Mouse (Mus musculus): ENCODE data around the gene Zfp747. TPM values are rescaled to one million over a fixed set of nuclear protein-coding genes. Genes with fewer than 3 reads are reported as not detected.
"Not testable (repeated sequence)": the region's sequence is repeated elsewhere in the genome, so short reads cannot be mapped to it uniquely, and the experiment has no call there.

Gene Zfp747
- total RNA-seq (2021): 1 to 10 TPM; 3.4 to 5.1 TPM
- long read RNA-seq, experiment 1, partial matches to known transcripts: 0 of 1 reads
- long read RNA-seq, experiment 1, other reads (novel, unspliced or antisense): 0 of 1 reads
- long read RNA-seq, experiment 2: 0 reads

DNA sequence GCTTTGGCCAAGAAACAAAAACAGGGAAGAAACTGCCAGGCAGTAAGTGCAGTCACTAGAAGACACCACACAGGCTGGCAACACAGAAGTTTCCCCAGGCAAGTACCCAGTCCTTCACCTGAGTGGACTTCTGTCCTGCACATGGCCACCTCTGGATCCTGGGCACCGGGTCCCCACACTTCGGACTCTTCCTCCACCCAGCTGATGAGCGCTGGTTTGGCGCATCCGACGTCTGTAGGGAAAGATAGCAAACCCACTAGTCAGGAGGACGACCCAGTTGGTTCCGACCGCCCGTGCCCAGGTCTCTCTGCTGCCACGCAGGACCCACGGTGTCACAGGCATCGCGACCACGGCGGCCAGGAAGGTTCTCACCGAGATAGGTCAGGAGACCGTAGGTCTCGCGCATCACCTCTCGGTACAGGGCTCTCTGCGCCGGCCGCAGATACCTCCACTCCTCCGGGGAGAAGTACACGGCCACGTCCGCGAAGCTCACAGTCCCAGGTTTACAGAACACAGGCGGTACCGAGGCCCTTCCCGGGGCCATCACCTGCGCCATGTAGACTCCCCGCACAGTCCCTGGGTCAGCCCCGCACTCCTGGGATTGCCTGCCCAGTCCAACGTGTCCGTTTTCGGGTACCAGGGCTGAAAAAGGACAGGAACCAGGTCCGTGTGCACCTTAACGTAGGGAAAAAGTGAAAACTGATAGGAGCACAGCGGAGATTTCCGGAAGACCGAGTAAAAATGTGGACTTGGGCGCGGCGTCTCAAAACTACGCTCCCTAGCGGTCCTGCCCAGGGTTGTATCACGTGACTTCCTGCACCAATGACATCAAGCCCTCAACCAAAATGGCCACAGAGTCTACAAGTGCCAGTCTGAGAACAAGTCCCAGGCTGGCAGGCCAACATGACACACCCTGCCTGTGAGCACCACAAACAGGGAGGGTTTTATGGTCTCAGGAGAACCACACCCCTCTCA lies at the start of gene Zfp747:
Gene Zfp747 (minus strand): TSS at position 780 of the 975 bp plus-strand sequence.
- peak; percentile 97 to 98 for DNase-seq

DNA sequence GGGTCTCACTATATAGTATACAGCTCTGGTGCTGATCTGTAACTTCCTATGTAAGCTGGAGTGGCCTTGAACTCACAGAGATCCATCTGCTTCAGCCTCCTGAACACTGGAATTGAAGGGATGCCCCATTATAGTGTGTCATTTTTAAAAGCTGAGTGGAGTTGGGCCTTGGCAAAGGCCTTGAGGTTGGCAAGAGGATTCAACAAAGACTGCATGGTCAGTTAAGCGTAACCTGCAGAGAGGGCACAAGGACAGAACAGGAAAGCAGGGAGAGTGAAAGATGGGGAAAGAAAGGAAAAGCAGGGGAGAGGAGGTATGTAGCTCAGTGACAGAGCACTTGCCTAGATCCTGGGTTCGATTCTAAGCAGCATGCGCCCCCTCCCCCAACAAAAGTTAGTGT lies 49.4 kb upstream of the Zfp747 start:
- no peak for DNase-seq

DNA sequence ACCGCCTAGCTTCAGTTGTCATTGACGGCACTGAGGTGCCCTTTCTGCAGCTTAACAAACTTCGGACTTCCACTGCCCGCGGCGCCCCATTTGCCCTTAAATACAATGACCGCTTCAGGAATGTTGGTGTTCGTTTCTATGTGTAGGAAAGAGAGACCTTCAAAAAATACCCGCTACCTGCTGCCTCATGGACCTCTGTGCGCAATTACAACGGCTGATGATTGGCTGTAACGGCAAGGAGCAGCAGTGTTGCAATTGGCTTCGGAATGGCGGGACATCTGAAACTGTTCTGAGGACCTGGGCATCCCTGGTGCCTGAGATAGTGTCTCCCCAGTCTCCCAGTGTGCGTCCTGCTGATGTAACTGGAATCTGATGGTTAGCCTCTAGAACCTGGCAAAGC lies 46.4 kb upstream of the Zfp747 start:
- DNase-seq: peak in 1 of 2 experiments; percentile 20

DNA sequence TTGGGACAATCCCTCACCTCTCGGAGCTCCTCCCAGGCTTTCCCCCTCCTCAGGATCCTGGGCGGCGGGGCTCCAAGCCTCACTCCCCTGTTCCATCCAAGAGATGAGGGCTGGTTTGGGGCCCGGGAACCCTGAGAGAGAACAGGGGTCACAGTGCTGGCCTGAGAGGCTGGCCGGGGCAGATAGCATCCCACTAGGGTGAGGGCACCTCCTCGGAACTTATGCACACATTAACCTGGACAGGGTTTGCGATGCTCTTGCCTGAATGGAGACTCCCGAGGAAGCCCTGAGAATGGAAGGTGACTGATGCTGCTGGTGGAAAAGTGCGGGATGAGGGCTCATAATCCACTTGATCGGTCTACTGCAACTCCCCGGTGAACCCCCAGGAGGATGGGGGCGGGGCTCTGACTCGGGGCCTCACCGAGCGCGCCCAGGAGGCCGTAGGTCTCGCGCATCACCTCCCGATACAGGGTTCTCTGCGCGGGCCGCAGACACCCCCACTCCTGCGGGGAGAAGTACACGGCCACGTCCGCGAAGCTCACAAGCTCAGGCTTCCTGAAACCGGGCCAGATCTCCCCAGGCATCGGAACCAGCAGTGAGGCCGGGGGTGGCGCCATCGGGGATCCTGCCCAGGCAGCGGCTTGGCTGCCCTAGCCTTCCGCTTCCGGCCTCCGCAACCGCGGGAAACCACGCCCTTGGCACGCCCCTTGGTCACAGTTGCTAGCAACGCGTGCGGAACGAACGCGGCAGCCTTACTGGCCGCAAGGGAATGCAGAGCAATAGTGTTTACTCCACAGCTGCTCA lies 45.7 kb upstream of the Zfp747 start, which contains the start of gene Zfp688:
Gene Zfp688 (minus strand): TSS at position 681 of the 804 bp plus-strand sequence.
- DNase-seq: peak; percentile 97 to 98

DNA sequence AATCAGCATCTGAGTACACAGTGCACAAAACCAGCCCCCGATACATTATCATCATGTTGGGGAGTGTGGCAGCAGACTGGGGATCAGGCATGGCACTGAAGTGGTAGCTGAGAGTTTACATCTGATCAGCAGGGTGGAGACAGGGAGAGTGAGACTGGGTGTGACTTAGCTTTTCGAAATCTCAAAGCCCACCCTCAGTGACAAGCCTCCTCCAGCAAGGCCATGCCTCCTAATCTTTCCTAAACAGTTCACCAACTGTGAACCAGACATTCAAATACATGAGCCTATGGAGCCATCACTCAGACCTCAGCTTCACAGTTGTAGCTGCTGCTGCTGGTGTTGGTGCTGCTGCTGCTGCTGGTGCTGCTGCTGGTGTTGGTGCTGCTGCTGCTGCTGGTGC lies 35.6 kb upstream of the Zfp747 start:
- no peak for DNase-seq

DNA sequence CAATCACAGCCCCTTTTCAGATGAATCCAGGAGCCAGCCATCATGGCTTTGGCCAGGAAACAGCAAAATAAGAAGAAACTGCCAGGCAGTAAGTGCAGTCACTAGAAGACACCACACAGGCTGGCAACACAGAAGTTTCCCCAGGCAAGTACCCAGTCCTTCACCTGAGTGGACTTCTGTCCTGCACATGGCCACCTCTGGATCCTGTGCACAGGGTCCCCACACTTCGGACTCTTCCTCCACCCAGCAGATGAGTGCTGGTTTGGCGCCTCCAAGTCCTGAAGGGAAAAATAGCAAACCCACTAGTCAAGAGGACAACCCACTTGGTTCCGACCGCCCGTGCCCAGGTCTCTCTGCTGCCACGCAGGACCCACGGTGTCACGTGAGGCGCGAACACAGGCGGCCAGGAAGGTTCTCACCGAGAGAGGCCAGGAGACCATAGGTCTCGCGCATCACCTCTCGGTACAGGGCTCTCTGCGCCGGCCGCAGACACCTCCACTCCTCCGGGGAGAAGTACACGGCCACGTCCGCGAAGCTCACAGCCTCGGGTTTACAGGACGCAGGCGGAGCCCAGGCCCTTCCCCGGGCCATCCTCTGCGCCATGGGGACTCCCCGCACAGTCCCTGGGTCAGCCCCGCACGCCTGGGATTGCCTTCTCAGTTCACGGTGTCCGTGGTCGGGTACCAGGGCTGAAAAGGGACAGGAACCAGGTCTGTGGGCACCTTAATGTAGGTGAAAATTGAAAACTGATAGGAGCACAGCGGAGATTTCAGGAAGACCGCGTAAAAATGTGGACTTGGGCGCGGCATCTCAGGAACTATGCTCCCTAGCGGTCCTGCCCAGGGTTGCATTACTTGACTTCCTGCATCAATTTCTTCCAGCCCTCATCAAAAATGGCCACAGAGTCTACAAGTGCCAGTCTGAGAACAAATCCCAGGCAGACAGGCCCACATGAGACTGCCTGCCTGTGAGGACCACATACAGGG lies 30.4 kb upstream of the Zfp747 start, which contains the start of gene Zfp764:
Gene Zfp764 (minus strand): TSS at position 821 of the 986 bp plus-strand sequence.
- DNase-seq: peak; percentile 91 to 95

DNA sequence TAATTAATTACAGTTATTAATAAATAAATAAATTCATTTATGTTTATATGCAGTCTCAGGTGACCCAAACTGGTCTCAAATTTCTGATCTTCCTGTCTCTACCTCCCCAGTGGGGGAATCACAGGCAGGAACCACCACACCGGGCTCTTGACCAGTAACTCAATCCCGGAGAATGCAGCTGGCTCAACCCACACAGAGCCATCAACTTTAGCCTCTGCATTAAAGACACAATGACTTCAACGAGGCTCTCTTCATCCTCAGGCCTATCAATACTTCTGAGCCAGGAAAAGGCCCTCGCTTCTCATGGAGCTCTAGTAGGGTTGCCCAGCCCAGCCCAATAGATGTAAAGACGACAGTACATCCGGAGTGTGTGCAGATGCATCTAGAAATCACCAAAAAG lies 28.3 kb upstream of the Zfp747 start:
- DNase-seq: not testable (repeated sequence)

DNA sequence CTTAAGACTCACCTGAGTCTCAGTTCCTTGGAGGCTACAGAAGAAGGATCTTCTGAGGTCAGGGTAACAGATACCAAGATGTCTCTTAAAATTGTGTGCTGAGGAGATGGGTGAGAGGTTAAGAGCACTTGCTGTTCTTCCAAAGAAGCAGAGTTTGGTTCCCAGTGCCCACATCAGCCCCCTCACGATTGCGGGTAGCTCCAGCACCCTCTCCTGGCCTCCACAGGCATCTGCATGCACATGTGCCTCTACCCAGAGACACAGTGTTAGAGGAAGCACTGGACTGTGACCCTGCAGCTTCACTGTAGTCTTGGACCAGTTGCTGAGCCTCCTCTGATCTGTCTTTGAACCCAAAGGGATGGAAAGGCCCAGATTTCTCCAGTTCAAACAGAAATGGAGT lies 27.1 kb upstream of the Zfp747 start:
- no peak for DNase-seq

DNA sequence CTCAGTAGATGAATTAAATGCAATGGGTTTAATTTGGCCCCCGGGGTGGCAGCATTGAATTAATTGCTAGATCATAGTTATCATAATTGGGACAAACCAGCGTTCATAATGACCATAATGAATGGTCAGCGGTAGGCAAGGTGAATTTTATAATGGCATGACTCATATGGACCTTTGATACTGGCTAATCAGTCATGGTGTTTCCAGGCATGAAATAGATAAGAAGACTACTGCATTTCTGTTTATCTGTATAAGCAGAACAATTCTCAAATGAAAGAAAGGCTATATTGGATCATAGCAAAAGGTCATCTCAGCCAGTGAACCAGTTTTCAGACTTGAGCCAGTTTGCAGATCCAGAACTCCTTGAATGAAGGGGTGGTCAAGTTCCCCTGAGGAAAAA lies 24.5 kb upstream of the Zfp747 start:
- no peak for DNase-seq

DNA sequence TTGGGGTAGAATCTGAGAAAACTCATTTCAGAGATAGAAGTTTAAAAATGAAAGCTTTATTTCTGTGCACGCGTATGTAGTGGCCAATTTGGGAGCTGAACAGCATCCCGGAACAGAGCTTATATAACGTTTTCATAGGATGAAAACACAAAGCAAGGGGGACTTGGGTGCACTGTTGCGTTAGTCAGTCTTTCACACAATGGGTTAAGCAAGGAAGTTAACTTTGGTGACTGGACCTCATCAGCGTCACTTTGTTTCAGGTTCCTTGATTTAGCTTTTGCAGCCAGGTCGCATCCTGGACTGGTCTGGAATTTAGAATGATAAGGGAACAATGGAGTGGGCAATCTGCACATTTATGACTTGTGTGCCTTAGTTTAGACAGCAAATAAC lies 18.1 kb upstream of the Zfp747 start:
- no peak for DNase-seq

DNA sequence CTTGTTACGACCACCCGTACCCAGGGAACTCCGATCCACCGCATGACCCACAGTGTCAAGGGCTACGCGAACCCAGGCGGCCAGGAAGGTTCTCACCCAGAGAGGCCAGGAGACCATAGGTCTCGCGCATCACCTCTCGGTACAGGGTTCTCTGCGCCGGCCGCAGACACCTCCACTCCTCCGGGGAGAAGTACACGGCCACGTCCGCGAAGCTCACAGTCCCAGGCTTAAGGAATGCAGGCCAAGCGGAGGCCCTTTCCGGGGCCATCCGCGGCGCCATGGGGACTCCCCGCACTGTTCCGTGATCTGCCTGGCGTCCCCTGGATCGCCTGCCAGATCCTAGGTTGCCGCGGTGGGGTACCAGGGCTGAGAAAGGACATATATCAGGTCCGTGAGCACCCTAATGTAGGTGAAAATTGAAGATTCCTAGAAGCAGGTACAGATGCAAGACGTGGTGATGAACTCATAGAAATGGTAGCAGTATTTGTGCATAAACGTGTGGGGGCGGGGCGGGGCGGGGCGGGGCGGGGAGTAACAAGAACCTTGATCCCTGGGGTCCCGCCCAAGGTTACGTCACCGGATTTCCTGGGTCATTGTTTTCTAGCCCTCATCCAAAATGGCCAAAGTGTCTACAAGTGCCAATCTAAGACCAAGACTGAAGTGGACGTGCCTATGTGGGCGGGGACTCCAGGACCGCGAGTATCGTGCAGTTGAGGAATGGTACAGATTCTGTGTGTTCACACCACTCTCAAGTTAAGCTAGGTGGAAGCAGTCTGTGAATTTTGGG lies 17.5 kb upstream of the Zfp747 start, which contains the start of gene E430018J23Rik:
Gene E430018J23Rik (minus strand): TSS at position 473 of the 787 bp plus-strand sequence.
- peak; percentile 99 for DNase-seq

DNA sequence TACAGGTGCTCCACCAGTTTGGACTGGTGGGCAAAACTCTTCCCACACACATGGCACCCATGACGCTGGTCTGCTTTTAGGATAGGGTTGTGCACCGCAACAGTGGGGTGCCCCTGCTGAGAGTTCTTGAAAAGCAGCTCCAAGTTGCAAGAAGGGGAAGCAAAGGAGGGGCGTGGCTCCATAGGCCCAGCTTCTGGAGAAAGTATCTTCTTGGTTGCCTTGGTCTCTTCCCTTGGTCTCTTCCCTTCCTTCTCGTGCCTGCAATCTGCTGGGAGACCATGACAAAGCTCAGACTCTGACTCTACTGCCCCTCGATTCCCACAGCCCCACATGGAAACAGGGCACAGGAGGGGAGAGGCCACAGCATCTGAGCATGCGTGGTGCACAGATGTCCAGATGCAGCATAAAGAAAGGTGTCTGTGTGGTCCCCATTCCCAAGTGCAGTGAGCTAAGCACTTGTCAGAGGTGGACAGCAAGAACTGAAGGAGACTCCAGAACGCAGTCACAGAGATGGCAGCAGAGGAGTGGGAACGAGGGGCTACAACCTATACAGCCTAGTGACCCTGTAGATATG lies 16.5 kb upstream of the Zfp747 start:
- DNase-seq: no peak

DNA sequence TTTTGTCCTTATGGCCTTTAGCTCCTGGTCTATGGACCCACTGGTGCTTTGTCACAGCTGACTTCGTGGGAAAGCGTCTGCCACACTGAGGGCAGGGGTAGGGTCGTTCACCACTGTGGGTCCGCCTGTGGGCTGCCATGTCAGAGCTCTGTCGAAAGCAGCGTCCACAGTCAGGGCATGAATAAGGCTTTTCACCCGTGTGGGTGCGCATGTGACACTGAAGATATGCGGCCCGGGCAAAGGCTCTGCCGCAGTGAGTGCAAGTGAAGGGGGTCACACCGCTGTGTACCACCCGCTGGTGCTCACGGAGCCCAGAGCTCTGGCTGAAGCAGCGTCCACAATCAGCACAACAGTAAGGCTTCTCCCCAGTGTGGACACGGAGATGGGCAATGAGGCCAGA lies 15.7 kb upstream of the Zfp747 start:
- DNase-seq: no peak

DNA sequence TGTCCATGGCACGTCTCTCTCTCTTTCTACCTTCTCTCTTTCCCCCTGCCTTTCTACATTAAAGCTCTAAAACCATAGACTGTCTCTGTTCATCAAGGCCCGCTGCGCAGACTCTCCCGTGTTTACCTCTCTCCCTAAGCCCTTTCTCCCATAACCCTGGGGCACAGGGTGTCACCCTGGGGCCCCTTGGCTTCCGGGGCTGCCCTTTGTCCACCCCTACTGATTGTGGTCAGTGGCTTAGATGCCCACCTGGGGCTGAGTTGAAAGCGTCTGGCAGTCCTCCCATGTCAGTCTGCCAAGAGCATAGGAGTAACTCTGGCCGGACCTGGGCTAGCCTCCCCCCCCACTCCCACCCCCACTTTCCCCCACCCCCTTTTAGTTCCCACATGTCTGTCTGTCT lies 14.5 kb upstream of the Zfp747 start:
- no peak for DNase-seq

DNA sequence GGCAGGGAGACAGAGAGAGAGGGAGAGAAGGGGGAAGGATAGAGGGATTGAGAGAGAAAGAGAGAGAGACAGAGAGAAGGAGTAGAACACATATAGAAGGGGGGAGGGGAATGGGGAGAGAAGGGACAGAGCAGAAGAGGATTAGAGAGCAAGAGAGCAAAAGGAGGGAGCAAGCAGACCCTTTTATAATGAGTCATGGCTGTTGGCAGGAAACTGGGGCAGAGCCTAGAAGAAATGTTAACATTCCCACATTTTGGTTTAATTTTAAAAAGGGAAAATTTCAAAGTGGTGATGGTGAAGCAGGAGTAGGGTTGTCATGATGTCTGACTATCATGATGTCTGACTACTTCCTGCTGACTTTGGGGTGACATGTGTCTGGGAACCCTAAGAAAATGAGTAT lies 12.4 kb upstream of the Zfp747 start:
- DNase-seq: not testable (repeated sequence)

DNA sequence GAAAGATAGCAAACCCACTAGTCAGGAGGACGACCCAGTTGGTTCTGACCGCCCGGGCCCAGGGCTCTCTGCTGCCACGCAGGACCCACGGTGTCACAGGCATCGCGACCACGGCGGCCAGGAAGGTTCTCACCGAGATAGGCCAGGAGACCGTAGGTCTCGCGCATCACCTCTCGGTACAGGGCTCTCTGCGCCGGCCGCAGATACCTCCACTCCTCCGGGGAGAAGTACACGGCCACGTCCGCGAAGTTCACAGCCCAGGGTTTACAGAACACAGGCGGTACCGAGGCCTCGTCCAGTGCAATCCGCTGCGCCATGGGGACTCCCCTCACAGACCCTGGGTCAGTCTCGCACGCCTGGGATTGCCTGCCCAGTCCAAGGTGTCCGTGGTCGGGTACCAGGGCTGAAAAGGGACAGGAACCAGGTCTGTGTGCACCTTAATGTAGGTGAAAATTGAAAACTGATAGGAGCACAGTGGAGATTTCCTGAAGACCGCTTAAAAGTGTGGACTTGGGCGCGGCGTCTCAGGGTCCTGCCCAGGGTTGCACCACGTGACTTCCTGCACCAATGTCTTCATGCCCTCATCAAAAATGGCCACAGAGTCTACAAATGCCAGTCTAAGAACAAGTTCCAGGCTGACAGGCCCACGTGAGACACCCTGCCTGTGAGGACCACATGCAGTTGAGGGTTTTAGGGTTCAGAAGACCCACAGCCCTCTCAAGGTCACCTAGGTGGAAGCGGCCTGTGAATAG lies 11.0 kb upstream of the Zfp747 start, which contains the start of gene 9130019O22Rik:
Gene 9130019O22Rik (minus strand): TSS at position 526 of the 752 bp plus-strand sequence.
- peak; percentile 95 to 97 for DNase-seq

DNA sequence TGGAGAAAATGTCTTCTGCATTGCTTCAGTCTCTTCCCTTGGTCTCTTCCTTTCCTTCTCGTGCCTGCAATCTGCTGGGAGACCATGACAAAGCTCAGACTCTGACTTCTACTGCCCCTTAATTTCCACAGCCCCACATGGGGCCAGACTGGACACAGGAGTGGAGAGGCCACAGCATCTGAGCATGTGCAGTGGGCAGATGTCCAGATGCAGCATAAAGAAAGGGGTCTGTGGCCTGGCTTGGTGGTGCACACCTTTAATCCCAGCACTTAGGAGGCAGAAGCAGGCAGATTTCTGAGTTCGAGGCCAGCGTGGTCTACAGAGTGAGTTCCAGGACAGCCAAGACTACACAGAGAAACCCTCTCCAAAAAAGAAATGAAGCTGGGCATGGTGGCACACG lies 9.7 kb upstream of the Zfp747 start:
- not testable (repeated sequence) for DNase-seq

DNA sequence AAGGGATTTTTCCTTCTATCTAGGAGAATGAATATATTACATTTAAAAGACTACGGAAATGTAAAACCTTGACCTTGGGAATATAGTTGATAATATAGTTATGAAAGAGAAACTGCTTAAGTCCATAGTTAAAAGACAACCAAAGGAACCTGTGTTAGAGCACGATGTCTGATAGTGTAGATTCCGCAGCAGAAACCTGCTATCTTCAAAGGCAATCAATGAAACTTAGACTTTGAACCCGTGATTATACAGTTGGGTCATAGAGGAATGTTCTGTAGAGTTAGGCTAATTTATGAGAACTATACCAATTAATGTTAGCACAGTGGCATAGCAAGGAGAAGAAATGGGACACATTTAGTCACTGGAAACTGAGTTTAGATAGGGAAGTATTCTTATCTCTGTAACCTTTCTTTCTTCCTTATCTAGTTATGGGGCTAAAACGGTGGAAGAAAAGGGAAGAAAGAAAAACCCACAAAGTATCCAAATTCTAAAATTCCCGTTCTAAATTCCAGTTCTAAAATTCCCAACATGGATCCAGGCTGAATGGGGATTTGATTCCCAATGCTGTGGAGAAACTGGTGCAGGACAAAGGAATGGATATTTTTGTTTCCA lies 2.6 kb upstream of the Zfp747 start:
- no peak for DNase-seq

DNA sequence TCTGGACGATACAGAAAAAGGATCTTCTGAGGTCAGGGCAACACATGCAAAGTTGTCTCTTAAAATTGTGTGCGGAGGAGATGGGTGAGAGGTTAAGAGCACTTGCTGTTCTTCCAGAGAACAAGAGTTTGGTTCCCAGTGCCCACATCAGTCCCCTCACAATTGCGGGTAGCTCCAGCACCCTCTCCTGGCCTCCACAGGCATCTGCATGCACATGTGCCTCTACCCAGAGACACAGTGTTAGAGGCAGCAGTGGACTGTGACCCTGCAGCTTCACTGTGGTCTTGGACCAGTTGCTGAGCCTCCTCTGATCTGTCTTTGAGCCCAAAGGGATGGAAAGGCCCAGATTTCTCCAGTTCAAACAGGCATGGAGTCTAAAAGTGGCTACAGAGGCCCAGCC lies 4.0 kb downstream of the Zfp747 start:
- not testable (repeated sequence) for DNase-seq
